Mouse (Mus musculus) urinary bladder, postnatal 36 days (tissue): ENCODE results near the gene Emc10.

Source experiments
- DNase-seq, 2 experiments: peaks; one replicate each; pipeline ENCODE4 v3.0.0; 2022; ENCODE audit warnings: low spot score in 2 of 2, mixed read lengths in 1 of 2

The Emc10 gene

DNA sequence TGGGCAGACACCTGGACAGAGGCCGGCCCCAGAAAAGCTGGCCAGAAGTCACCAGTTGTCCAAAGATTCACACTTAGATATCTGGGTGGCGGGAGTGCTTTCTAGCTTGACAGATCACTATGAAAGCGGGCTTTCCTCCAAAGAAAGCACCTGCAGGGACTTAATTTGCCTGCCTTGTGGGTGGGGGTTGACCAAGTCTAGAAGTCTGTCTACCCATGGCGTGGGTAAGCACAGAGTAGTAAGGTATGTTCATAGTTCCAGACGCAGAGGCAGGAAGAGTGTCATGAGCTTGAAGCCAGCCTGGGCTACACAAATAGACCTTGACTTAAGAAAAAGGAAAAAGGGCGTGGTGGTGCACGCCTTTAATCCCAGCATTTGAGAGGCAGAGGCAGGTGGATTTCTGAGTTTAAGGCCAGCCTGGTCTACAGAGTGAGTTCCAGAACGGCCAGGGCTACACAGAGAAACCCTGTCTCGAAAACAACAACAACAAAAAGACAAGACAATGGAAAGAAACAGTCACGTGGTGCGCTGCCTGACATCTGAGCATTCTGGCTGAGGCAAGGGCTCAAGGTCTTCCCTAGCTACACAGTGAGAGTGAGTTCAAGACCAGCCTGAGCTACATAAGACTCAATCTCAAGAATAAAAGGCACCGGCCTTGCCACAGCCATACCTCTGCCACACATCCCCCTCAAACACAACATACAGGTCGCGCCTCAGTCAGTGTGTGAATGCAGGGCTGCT, 30.3 kb upstream of the Emc10 start:
- no peak for DNase-seq

DNA sequence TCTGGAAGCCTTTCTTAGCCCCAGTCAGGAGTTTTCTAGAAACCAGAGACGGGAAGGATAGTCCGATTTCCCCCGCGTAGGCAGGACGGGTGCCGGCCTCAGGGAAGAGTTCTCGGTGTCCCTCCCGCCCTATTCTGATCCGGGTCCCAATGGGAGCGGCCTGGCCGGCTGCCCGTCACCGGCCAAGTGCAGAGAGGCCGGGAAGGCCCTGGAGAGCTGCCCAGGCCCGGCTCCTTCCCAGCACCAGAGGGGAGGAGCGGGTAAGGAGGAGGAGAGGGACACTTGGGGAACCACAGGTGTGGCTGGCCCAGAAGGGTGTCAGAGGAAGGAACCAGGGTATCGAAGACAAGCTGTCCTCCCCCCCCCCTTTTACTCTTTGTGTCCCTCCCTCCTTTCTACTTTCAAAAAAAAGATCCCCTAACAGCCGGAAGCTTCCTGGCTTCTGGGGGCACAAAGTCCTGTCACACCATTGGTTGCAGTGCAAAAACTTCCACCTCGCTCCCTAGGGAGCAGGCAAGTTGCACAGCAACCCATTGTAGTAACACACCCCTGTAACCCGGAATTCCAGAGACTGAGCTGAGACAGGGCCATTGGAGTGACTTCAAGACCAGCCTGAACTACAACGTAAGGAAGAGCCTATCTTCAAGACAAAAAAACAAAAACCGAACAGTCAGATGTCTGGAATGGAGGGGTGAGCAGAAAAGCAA, 28.9 kb upstream of the Emc10 start:
- DNase-seq = peak; percentile 37 to 81

DNA sequence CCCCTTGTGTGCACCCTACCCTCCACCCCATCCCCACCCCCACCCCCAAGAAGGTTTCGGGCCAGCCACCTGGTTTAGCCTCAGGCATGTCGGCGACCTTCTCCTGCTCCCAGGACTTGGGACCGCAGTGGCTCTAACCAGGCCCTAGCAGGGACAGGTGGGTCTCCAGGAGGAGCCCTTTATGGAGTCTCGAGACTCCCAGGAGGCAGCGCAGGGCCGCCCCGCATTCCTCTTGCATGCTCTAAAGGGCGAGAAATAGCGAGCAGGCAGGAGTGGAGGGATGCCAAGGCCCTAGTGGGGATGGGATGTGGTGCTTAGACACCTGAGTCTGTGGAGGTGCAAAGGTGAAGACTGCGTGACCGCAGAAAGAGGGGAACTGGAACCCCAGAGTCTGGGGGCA, 28.2 kb upstream of the Emc10 start, which contains the start of gene Mybpc2:
Gene Mybpc2 (minus strand): TSS at position 155 of the 400 bp plus-strand sequence.
- no peak for DNase-seq

DNA sequence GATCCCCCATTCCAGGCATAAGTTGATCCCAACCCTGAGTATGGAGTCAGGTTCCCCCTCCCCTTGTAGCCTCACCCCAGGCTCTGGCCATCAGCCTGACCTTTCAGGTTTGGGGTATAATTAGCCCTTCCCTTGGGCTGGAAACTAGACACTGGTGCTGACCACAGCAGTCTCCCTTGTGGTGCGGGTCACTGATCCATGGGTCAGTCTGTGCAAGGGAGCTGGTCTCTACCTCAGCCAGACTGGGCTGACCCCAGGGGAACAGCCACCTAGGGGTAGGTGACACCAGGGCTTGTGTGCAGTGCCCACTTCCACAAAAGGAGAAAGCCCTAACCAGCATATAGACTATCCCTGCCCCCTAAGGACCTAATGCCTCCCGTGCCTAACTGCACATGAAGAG, 26.7 kb upstream of the Emc10 start:
- DNase-seq = no peak

DNA sequence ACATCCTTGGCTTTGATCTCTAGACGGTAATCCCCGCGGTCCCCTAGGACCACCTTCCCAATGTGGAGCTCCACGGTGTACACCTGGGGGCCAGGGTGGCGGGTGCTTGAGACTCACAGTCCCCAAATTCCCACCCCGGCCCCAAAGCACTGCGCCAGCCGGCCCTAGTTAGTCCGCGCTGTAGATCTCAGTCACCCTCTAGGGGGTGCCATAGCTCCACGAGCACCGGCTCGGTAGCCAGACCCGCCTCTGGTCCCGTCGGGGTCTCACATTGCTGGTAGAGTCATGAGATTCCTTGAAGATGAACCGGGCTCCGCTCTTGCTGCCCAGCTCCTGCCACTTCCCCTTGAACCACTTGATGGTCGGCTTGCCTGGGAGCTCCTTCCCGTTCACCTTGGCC, 25.4 kb upstream of the Emc10 start:
- DNase-seq = peak; percentile 31 to 39

DNA sequence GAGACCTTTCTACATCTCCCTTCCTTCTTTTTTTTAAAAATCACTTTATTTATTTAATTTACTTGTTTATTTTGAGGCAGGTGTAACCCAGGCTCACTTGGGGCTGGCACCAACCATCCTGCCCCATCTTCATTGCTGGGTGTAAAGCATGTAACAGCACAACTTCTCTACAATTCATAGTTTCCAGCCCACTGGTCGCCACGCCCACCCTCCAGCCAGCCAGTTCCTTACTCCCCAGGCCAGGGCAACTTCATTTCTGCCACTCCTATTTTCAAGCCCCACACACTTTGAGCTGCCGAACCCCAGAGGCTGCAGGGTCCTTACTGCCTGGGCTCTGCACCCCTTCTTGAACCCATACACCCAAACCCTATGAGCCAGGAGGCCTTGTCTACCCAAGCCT, 24.7 kb upstream of the Emc10 start:
- no peak for DNase-seq

DNA sequence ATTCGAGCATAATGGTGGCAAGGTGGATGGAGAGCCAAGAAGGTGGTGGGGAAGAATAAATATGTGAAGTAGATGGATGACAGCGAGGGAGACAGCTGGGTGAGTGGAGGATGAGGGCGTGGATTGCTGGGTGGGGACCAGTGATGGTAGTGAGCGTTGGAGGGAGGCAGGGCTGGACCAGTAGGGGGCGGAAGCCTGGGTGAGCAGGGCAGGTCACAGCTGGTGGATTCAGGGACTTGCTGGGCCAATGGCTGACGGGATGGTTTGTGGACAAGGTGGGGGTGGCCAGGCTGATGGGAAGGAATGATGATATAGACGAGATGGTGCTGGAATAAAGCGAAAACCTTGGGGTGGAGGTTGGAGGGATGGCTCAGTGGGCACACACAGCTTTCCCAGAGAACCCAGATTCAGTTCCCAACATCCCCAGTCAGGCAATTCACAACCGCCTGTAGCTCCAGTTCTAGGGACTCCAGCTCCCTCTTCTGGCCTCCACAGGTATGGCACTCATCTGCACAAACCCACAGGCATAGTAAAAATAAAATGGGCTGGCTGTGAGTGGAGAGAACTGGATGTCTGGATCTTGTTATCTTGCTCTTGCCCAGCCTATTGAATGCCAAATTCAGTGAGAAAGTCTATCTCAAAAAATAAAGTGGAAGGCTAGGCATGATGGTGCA, 23.0 kb upstream of the Emc10 start:
- no peak for DNase-seq

DNA sequence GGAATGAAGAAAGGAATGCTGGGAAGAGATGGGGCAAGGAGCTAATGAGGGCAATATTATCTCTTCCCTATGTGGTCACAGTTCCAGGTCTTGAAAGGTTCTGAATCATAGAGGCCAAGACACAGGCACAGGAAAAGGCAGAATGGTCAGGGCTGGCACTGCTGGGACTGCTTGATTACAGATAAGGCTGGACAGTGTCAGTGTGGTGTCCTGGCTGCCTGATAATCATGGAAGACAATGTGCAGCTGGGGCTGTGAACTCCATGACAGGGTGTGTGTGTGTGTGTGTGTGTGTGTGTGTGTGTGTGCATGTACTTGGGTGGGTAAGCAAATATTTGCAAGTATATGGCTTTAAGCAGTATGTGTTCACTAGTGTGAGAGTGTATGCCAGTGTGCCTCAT, 11.2 kb upstream of the Emc10 start:
- DNase-seq = no peak

DNA sequence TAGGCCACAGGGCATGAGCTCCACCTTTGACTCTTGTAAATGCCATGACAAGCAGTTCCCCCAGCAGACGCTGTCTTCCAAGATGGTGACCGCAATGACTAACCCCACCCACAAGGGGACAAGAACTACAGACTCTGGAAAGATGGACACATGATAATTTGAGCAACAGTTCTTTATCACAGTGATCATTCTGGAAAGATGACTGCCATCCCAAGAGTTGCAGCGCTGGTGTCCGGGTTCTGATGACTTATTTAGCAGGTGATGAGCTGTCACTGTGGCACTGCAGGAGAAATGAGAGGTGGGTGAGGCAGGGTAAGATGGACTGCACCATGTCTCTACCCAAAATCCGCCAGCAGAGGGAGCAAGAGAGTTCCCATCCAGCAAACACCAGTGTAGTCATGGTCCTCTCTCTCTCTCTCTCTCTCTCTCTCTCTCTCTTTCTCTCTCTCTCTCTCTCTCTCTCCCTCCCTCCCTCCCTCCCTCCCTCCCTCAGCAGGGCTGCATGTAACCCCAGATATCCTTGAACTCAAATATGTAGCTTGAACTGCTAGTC, 5.3 kb upstream of the Emc10 start:
- DNase-seq = peak; percentile 44 to 46

DNA sequence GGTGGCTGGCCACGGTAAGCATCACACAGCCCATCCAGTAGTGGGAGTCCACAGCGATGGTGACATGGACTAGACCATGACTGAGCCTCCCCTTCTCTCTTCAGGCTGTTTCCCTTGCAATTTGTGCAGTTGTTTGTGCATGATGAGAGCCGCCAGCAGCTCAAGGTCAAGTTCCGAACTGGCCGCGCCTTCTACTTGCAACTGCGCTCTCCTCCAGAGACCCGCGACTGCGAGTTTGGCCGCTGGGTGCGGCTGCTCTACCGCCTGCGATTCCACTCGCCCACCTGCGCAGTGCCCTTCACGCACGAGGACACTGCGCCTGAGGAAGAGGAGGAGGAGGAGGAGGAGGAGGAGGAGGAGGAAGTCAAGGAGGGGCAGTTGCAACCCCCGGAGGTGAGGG, 3.7 kb upstream of the Emc10 start:
- no peak for DNase-seq

DNA sequence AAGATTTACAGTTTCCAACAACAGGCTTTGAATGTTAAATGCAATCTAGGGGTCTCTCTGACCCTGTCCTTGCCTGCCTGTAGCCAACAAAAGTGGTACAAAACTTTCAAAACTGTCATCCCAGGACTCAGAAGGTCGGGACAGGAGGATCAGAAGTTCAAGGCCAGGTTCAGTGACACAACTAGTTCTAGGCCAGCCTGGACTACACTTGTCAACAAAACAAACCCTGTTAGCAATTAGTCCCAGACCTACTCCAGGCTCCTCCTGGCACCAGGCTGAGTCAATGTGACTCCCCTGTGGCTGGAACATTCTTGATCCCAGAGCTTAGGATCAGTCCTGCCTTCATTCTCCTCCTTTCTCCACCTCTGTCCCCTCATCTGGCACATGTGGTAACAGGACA, 2.6 kb upstream of the Emc10 start:
- DNase-seq = no peak

DNA sequence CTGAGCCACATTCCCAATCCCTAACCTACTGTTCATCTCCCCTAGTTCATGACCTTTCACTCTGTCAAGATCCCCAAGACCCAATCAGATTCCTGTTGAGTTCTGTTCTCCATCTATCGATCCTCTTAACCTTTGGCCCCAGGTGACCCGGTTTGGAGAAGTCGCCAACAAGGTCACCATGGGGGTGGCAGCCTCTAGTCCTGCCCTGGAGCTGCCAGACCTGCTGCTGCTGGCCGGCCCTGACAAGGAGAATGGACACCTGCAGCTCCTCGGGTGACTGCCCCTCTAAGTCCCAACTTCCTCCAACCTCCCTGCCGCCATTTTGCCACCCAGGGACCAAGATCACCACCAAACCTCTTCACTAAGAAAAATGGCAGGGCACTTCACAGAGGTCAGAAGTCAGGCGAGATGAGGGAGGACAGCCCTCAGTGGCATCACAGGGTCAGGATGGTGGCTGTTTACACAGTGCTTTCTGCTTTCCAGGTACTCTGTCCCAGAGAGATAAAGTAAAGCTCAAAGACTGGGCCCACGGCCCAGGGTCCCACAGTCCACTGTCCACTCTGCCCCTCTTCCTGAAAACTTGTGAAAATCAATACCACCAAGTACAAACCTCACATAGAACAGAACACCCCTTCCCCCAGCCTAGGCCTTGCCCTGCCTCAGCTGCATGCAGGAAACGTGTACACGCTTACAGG, 1.2 kb upstream of the Emc10 start:
- no peak for DNase-seq

DNA sequence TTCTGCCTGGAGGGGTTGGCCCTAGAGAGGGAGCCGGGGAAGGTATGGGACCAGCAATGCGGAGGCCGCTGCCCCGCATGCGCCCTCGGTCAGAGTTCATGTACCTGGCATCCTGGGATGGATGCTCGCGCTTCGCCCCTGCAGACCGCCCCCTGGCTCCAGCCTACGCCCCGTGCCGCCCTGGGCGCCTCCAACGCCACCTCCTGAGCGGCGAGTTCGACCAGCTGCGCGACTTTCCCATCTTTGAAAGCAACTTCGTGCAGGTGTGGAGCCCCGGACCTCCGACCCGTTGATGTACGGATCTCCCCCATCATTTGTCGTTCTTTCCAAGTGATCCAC, 411 bp upstream of the Emc10 start:
- no peak for DNase-seq

DNA sequence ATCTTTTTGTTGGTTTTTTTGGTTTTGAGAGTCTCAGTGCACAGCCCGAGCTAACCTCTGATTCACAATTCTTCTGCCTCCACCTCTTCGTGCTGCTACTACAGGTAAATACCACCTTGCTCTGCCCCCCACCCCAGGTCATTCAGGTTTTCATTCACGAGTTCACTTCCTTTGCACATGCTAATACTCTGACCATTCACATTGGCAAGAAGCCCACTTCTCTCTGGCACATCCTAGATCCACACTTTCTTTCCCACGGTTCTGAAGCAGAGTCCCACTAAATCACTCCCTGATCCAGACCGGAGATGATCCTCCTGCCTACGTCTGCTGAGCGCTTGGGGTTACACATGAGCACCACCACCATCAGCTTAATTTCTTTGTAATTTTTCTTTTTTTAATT, 1.2 kb downstream of the Emc10 start:
- DNase-seq = no peak

DNA sequence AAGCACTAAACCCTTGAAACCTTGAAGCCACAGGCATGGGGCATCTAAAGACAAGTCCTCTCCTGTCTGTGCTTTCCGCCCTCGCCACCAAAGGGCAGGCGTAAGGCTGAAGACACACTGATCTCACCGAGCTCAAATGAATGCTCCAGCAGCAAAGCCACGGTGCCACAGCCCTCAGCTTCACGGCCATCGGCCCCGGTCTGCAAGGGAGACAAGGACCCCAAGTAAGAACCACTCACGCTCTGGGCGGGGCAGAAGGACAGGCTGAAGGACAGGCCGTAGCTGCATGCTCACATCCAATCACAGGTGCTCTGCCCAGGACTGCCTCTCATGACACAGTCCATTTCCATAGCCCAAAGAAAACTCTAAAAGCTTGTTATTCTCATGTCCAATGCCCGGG, 1.6 kb downstream of the Emc10 start:
- DNase-seq = no peak

DNA sequence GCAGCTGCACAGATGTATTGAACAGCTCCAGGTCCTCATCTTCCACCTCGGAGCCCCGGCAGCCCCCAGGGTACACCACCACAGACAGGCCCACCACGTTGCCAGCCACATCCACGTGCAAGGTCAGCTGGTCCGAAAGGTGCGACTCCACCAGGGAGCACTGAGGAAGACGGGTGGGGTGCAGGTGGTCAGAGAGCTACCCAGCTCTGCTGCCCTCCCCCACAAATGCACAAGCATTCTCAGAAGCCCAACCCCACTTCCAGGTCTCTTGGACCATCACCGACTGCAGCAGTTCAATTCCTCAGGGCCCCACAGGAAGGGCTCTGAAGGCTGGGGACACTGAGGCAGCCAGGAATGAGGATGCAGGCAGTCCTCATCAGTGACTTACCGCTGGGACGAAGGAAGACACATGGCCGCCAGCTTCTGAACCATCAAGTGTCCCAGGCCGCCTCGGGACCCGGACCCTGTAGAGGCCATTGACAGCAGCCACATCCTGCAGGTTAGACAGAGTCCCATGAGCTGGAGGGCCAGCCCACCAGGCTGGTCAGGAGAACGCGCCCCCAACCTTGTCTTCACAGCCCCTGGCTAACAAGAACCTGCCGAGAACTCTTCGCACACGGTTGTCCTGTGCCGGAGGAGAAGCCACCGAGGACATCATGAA, 4.0 kb downstream of the Emc10 start:
- DNase-seq = no peak

DNA sequence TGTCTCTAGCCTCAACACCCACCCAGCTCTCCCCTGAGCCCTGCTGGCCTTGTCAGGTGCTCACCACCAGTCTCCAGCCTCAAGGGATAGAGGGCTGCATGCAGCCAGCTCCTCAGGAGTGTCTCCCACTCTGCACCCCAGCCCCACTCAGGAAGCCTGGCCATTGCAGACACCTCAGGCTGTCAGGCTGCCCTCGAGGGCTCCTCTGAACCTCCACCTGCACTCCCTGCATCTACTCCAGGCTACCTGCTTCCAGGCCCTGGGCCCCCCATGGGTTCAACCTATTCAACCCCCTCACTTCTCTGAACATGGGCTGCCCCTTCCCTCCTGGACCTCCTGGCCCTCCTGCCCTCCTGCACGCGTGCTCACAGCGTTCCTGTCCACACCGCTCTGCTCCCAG, 4.9 kb downstream of the Emc10 start:
- no peak for DNase-seq

DNA sequence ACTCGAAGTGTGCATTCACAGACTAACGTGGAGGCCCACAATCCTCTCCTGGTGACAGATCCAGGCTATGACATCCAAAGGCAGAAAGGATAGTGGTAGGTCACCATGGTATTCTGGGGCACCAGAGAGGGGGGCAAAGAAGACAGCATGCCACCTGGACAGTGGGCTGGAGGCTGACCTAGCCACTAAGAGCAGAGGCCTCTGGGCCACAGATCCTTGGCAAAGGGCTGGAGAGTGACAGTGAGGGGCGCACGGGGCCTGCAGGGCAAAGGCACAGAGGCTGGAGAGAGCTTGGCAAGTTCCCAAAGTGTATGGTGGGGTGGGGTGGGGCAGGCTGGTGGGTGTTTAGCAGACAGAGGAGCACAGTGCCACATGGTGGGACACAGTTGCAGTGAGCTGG, 6.0 kb downstream of the Emc10 start:
- DNase-seq = no peak

DNA sequence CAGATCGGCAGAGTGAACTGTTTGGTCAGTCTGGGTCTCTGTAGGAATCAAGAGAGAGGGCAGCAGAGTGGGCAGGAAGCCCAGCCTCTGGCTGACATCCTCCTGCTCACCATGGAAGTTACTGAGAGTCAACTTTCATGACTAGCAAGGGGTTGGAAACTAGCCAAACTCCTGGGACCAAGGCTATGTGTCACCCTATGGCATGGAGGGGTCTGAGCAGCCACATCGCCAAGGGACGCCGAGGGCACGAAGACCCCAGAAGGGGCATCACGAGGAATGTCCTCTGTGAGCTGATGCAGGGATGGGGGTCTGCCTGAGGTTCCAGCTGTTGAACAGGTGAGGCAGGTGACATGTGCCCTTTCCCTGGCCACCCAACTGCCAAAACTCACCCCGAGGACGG, 7.8 kb downstream of the Emc10 start:
- DNase-seq = no peak

DNA sequence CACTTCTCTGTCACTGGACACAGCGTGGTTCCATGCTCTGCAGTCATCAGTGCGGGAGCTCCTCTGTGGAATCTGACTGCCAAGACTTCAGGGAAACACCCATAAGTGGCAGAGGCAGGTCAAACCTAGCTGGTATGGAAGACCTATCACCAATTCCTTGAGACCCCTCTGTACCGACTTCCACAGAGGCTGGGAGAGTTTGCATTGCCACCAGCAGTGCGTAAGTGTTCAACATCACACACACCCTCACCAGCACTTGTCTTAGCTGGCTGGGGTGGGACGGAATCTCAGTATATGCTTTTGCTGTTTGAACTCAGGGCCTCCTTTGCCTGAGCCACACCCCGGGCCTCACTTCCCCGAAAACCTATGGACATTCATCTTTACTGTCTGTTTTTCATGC, 8.4 kb downstream of the Emc10 start:
- no peak for DNase-seq

DNA sequence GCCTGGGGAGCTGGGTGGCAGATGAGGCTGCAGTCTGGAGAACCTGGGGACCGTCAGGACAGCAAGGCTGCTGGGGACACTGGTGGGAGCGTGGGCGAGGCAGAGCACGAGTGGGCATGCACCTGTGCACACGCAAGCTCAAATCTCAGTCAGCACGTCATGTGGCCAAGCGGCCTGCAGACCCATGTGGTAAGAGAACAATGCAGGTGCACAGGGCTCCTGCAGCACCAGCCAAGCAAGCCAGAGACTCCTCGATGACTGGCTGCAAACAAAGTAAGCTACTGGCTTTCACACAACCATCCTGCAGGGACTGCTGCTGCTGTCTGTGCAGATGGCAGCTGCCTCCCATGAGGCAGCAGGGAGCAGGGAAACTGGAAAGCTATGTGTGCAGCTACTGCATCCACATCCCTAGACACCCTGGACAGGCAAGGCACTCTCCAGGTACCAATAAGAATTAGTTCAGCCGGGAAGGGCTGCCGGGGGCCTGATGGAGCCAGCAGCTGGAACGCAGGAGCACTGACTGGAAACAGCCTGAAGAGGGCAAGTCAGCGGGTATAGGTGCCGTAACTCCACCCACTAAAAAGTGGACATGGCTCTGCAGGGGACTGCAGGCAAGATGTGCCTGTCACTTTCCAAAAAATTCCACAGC, 9.3 kb downstream of the Emc10 start:
- DNase-seq = no peak
